Mouse (Mus musculus): ENCODE data around the gene B230104I21Rik.

The B230104I21Rik gene

DNA sequence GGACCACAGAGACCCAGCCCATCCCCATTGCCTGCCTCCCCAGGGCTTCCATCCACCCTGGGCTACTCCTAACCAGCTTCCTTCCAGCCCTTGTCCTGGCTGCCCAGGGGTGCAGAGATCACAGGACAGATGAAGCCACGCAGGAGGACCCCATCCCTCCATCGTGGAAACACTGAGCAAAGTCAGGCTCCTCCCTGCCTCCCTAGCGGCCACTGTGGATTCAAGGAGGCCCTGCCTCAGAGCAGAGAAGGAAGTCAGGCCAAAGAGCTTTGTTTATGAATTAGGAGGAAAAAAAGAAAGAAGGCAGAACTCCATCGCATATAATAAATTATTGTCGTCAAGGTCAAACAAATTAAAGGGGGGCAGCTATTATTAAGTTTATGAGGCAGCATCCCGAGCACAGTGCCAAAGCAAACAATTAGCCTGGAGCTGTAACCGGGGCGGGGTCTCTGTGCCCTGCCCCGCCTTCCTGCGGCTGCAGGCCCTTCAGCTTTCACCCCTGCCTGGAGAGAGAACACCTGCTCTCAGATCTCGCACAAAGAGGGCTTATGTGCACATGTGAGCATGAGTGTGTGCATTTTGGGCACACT lies 12.4 kb downstream of the B230104I21Rik start:
- no peak for DNase-seq (ENCODE audit: low read depth)

DNA sequence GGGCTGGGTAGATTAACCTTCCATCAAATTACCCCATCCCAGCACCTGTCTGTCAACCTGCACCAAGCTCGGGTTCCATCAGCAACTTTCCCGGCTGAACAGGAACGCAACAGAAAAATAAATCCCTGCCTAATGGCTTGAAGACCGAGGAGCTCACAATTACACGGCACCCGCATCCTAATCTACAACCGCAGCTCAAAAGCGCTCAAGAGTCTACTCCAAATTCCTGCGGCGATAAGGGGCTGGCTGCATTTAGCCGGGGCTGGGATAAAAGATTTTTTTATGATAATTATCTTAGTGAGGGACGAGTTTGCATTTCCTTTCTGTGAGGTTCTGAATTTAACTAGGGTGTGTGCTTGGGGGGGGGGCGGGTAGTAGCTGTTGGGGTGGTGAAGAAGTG lies 16.3 kb downstream of the B230104I21Rik start:
- DNase-seq (ENCODE audit: low read depth) = no peak

DNA sequence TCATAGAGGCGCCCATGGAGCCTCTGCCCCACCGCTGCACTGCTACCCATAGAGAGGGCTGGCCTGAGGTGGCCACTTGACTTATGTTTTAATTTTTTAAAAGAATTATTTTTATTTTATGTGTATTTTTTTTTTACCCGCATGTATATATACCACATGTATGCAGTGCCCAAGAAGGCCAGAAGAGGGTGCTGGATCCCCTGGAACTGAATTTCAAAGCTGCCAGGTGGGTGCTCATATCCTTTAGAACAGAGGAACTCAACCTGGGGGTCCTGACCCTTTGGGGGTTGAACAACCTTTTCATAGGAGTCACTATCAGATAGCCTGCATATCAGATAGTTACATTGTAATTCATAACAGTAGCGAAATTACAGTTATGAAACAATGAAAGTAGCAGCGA lies 19.5 kb downstream of the B230104I21Rik start:
- no peak for DNase-seq (ENCODE audit: low read depth)

DNA sequence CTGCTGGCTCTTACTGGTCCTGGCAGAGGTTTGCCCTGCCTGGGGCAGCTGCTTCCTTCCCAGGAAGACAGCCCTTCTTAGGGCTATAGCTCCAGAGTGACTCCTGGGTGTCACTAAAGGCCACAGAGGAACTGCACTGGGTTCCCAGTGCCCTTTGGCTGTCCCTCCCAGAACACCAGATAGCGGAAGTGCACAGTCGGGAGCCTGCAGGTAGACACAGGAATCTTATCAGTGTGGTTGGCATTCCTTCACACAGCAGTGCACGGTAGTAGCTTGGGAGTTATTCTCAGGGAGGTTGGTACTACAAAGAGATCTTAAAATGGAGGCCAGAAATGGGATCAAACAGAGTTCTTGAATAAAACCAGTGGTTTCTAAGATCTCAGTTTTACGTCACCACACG lies 22.4 kb downstream of the B230104I21Rik start:
- DNase-seq (ENCODE audit: low read depth) = no peak

DNA sequence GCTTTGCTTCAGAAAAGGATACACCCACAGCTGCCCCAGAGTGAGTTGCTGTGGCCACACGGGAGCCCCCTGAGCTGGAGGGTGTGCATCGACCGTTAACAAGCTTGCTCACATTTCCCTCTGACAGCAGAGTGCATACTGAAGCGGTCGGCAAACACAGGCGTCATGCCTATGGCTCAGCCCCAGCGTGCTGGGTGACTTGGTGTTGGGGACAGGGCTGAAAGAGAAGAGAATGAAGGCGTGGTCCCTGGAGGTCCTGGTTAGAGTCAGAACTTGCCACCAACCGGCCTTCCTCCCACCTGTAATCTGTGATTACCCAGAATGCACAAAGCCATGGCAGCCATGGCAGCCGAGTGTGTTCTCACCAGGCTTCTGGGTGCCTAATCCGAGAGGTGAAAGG lies 22.9 kb downstream of the B230104I21Rik start:
- no peak for DNase-seq (ENCODE audit: low read depth)

DNA sequence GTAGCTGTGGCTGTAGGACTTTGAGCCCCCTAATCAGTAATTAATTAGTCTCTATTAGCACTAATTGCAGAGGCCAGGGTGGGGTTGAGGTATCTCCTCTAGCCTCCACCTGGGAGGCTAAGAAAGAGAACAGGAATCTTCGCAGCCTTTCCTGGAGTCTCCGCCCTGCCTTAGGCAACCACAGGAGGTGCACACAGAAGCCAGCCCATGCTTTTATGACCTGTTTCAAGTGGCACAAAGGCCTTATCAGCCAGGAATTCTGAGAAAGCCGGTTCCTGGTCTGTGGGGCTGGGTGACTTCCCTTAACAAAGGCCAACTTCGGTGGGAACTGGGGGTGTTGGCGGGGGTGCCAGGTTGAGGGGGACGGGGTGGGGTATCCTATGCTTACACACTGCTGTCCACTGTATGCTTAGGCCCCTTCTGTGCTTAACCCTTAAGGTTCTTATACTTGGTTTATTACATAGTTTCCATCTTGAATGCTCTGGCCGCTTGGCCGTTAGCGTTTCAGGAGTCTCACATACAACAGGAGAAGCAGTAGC lies 23.9 kb downstream of the B230104I21Rik start:
- DNase-seq (ENCODE audit: low read depth) = no peak

DNA sequence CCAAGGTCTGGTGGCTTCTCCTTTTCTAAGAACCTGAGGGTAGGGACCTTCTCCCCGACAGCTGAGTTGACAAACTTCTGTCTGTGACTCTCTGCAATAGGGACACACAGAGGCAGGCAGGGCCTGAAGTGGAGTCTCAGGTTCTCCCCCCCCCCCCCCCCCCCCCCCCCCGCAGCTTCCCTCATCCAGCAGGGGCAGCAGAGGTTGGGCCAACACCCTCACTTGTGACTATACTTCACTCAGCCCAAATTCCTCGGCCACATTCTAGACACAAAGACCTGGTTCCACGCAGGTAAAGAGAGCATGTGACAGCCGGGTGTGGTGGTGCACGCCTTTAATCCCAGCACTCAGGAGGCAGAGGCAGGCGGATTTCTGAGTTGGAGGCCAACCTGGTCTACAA lies 24.5 kb downstream of the B230104I21Rik start:
- DNase-seq (ENCODE audit: low read depth) = no peak

DNA sequence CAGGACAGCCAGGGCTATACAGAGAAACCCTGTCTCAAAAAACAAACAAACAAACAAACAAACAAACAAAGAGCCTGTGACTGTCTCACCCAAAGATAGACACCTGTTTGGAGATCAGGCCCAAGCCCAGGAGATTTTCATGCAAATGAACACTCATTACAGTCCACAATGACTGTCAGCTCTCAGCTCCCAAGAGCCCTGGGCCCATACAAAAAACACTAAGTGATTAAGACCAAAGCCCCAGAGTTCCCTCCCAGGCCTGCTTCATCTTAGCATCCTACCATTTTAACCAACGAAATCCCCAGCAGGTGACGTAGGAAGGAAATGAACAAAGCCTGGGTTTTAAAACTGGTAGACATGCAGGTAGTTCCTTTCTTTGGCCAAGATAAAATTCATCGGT lies 24.9 kb downstream of the B230104I21Rik start:
- no peak for DNase-seq (ENCODE audit: low read depth)

DNA sequence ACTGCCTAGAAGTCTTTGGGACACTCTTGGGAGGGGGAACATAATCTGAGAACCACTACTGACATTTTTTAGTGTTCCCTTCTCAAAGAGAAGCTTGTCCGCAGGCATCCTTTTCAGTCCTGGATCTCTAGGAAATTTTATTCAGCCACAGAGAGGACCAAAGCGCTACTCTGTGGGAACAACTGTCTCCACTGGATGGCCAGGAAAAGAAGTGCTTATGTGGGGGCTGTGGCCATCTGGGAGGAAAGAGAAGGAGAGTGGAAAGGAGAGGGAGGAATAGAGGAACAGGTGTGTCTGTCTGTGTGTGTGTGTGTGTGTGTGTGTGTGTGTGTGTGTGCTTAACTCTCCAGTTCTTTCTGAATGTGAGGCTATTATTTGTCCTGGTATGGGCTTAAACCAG lies 28.8 kb downstream of the B230104I21Rik start:
- no peak for DNase-seq (ENCODE audit: low read depth)

DNA sequence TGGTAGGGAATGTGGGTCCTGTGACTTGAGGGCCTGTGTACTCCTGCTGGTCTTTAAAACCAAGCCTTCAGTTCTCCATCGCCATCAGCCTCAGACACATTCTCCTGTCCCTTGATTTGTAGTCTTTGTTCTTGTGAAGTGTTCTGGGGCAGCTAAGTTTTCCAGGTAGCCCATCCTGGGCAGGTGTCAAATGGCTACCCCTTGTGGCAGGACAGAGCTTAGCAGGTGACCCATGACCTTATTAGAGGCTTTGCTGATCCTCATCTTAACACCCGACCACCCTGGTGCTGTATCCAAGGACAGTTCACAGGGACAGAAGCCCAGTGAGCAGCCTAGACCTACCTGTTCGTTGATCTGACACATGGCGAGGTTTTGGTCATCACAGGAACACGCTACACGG lies 30.9 kb downstream of the B230104I21Rik start:
- DNase-seq (ENCODE audit: low read depth) = no peak

DNA sequence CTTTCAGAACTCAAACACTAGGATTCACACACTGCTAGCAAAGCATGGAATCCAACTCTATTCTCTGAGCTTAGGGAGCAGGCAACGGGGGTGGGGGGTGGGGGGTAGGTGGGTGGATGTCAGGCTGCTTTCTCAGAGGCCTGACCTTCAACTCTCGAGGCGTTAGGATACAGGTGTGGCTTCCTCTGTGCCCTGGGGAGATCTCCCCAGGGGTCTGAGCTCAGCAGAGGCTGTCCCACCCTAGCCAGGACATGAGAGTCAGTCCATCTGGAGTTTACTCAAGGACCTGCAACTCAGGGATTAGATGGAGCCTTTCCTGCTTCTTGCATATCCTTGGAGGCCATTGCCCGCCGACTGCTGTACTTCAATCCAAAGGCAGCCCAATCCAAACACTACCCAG lies 33.2 kb downstream of the B230104I21Rik start:
- no peak for DNase-seq (ENCODE audit: low read depth)

DNA sequence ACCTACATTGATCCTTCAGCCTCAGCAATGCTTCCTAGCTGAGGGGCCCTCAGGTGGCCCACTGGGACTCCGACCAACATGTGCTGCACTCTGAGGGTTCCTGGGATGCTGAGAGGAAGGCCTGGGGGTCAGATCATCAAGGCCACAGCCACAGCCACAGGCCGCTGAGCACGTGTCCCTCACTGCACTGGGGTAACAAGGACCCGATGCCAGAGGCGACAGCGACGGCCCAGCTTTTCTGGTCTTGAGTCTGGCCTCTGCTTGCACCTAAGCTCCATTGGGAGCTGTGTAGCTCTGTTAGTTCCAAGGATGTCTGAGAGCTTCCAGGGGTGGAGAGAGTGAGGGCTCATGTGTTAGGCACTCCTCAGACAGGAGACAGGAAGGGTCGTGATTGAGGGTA lies 34.9 kb downstream of the B230104I21Rik start:
- no peak for DNase-seq (ENCODE audit: low read depth)

DNA sequence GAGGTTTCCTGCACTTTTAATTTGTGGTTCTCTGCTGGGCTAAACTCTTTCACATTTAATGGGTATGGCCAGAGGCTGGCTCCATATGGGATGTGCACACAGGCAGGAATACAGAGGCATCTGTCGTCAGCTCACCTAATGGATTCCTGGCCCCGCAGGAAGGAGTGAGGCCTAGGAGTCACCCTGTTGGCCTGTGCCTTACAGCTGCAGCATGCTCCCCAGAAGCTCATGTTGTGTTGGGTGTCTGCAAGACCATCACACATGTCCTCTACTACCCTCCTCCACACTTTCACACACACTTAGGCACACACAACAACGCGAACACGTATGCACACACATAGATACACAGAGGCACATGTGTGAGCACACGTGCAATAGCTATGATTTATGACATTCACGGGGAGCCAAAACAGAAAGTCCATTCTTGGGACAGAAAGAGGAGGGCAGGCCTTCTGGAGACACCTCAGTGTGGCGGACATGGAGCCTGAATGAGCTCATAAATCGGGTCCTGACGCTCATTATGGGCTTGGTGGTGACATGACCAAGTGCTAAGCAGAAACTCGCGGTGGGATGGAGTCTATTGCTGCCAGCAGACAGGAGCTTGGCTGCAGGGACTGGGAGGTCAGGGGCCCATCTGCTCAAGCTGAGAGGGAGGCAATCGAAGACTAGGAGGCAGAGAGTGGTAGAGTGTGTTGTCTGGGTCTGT lies 35.8 kb downstream of the B230104I21Rik start:
- no peak for DNase-seq (ENCODE audit: low read depth)

DNA sequence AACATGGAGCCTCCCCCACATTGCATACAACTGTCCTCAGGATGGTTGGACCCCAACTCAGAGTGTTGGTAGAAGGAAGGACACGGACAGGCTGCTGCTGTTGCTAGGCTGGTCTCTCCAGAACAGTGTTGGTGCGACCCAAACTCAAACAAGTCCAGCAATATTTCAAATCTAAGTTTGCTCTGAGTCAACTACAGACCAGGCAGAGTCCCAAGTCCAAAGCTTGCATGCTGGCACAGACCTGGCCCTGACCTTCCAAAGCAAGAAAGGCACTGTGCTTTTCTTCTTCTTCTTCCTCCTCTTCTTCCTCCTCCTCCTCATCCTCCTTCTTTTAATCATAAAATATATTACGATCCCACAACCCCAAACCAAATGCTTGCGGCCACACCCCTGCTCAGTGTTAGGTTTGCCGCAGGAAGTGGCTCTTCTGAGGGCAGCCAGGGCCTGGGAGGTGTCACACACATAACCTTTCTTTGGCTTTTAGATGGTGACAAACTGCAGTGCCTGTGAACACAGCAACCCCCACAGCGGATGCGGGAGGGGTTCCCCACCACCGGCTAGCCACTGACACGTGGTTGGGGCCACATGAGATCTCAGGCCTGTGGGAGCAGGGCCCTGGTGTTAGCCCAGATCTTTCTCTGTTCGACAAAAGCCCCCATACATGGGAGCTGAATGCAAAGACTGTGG lies 40.2 kb downstream of the B230104I21Rik start:
- no peak for DNase-seq (ENCODE audit: low read depth)

DNA sequence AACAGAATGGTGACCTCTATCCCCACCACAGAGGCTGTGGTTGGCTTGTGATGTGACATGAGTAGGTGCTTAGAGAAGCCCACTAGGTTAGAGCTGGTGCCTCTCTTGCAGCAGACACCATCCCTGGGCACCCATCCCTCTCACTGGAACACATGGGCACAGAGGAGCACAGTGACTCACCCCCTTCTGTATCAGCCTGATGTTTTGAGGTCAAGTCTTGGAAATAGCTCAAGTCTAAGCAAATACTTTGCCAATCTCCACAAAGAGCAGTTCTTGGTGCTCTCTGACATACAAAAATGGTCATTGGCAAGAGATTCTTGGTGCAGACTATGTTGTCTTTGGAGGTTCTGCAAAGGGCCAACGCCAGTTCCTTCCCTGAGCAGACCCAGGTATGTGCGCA lies 42.9 kb downstream of the B230104I21Rik start:
- DNase-seq (ENCODE audit: low read depth) = no peak

DNA sequence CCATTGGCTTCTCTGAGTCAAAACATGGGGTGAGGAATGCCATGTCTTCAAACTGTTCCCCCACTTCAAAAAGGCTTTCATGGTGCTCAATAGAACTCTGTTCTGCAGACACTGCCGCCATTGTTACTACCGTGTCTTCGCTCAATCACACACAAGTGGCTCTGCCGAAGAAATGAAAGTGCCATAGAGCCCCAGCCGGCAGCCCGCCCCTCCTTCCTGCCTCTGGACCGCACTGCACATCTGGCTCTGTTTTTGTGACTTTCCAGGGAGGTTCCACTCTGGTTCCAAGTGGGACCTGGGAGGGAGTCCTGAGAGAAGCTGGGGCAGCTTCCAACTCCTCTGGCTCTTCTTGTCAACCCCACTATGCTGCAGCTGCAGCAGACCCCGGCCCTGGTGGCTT lies 49.3 kb downstream of the B230104I21Rik start:
- DNase-seq (ENCODE audit: low read depth) = no peak

DNA sequence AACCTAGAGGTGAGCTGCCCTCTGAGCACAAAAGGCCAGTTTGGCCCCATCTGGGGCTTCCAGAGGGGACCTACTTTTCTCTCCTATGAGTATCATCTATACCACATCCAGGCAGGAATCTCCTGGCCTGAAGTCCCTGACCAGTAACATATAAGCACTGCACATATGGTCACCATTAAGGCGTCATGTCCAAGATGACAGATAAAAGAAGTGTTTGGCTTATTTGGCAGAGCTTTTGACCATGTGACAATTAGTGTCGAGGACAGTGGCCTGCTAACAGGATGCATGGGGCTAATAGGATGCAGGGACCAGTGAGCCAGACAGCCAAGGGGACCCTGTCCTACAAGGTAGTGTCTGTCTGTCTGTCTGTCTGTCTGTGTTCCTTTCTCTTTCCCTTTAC lies 50.0 kb downstream of the B230104I21Rik start:
- no peak for DNase-seq (ENCODE audit: low read depth)

DNA sequence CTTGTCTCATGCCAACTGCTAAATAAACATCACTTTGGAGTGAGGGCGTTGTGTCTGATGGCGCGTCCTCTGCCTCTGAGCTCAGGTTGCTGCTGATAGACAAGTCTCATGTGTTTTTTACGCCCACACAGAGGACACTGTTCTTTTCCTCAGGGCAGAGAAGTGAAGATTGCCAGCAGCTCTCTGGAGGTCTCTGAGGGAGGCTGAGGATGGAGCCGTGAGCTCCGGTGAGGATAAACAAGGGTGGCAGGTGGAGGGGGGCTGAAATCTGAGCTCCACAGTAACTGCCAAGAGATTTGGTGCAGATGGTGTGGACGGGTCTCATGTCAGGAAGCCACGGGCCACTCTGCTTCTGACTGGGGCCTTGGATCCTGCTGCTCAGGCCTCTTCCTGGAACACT lies 50.9 kb downstream of the B230104I21Rik start:
- DNase-seq (ENCODE audit: low read depth) = no peak

DNA sequence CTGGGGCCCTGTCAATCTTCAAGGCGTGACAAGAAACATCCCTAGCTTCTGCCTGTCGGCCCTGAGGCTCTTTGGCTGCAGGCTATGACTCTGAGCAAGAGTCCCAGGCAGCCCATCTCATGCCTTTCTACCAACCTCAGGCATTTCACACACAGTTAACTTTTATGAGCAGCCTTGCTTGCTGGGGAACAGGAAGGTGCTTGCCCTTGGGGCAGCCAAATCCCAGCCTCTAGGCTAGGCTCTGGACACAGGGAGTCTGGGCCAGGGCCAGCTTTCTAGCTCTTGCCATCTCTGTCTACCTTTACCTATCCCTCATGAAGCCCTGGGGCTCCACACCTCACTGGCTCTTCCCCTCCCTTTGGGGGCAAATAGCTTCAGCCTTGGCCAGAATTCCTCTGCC lies 53.7 kb downstream of the B230104I21Rik start:
- no peak for DNase-seq (ENCODE audit: low read depth)

DNA sequence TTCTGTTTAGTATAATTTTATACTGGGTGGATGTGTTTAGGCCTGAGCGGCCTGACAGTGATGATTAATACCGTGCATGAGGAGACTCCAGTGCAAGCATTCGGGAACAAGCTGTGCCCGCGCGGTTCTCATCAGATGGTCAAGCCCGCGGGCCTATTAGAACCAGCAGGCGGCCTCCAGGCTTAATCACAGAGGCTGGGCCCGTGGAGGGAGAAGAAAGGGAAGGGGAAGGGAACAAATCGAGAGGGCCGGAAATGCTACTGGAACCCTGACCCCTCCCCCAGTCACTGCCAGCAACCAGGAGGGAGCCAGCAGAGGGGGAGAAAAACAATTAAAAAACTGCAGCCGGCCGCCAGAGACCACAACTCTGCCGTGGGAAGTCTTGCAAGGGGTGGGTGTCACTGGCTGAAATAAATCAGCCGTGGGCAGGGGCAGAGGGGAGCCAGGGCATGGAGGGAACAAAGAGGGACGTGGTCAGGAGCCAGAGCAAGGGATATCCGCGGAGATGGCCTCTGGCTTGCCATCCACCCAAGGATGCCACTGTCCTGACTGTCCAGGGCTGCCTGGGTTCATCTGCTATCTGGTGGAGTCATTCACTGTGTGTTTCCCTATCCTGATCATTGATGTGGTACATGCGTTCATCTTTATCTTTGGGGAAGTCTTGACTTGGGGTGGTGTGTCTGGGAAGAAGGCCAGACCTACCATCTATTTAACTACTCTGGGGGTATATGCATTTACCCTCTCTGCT lies 54.6 kb downstream of the B230104I21Rik start:
- DNase-seq (ENCODE audit: low read depth) = no peak

DNA sequence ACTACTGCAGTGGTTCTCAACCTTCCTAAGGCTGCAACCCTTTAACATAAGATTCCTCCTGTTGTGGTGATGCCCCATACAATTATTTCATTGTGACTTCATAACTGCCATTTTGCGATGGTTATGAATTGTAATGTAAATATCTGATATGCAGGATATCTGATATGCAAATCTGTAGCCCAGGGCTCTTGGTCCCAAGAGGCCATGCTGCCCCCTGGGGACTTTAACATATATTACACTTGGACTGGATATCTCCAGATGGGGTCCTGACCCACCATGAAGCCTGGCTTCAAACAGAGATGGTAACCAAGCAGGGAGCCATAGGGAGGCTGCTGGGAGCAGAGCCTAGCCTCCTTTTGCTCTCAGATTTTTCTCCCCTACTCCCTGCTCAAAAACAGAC lies 56.7 kb downstream of the B230104I21Rik start:
- no peak for DNase-seq (ENCODE audit: low read depth)
